Mouse (Mus musculus) erythroblast, embryonic 14.5 days (primary cell): ENCODE results near the gene Rpp40.

Experiments used
- GATA1 ChIP-seq: IDR thresholded peaks from 2 replicates; pipeline ENCODE4 v1.6.1; 2012; ENCODE audit warnings: low read length, inconsistent platforms, mixed read lengths
- TAL1 ChIP-seq: IDR thresholded peaks from 3 replicates; pipeline ENCODE4 v1.6.1; 2012; ENCODE audit warnings: low read length, inconsistent platforms, mixed read lengths

DNA sequence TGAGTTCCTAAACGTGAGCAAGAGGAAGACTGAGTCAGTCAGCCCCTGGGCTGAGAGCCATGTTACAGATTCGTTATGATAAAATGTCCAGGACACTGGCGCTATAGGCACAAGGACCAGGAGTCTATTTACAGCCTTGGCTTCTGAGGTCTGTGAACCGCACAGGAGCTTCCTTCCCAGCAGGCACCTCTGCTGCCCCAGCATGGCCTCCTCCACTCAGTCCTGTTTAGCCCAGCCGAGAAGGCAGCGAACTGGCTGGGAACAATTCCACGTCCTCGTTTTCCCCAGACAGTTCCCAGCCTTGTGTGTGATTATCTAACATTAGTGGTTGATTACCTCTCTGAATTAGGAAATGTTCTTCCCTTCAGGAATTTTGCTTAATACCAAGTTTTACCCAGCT, 45.2 kb downstream of the Rpp40 start:
- no peak for TF ChIP-seq TAL1
- TF ChIP-seq GATA1 = no peak
